Mouse (Mus musculus): ENCODE data around the gene Poldip3.

Poldip3 gene

DNA sequence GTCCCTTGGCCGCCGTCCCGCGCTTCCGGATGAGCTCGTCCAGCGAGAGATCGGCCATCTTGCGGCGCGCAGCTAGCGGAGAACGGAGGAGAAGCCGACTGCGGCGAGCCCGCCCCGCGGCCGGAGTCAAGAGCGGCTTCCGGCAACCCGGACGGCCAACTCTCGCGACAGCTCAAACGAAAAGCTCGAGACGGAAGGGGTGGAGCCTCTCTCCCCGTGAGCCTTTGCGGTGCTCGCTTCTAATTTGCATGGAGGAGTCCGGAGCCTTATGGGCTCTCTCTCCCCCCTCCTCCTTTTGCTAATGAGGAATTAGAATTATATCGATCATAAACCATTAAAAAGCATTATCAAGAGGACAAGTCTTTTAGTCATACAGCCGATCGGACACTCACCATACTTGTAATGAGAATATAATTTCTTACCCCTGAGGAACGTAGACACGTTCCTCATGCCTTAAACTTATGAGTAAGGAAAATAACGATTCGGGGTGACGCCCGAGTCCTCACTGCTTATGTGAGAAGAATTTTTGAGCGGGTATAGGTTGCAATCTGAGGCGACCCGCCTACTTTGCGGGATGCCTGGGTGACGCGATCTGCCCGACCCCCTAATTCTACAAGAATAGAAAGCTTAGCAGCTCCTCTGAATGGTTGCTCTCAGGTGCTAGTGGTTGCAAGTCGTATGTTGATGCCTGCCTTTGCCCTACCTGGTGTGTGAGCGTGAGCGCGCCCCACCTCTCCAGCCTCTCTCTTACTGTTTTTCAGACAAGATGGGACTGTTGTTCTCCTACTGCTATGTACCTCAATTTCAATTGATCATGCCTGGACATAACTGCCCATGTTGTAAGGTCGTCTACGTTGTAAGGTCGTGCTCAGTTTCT lies at the start of gene Poldip3:
Poldip3 (minus strand) TSS at position 189 of the 877 bp plus-strand sequence.
- peak; percentile 97 for DNase-seq (ENCODE audit: low read depth)

DNA sequence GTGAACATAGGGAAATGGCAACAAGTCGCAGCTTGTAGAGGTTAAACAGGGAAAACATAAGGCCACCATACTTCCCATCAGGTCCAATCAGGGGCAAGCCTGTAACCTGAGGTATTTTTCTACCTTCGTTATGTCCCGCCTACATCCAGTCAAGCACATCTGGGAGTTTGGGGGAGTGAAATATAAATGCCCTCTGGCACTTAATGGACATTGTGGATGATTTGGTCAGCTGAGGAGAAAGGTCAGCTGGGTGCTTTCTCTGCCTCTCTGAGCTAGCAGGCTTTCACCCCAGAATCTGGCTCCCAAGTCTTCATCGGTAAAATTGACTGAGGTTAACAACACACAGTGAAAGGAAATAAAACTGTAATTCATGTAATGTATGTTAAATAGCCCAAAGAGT lies 44.2 kb upstream of the Poldip3 start:
- DNase-seq (ENCODE audit: low read depth): no peak

DNA sequence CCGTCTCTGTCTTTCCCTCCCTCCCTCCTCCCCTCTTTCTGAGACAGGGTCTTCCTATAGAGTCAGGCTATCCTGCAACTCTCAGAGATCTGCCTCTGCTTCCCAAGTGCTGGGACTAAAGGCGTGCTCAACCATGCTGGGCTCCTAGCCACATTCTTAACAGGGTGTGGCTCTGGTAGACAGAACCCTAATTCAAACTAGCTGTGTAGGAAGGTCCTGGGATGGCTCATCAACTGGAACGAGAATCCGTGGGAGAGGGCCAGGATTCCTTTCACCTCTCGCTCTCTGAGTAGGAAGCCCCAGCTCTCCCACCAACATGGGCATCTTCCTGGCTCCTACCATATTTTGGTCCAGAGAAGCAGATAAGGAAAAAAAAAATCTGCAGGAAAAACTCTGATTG lies 33.2 kb upstream of the Poldip3 start:
- DNase-seq (ENCODE audit: low read depth): no peak

DNA sequence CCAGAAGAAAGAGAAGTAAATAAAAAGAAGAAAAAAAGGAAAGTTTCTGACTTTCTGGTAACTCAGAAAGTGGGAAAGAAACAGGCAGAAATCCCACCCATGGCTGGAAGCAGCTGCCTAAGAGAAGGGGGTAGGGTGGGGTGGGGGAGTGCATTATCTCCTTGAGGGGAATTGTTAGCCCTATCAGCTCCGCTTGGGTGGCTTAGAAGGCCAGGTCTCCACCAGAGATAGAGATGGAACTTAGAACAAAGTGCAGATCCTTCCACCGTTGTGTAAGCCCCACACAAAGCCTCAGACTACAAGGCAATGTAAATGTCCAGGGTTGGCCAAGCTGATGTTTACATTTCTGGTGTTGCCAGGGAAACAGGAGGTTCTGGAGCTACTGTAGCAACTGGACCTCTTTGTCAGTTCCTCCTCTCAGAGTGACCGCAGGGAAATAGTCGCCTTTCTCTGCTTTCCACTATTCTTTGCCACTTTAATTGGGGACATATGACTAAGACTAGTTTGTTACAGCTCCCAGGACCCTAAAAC lies 32.7 kb upstream of the Poldip3 start:
- DNase-seq (ENCODE audit: low read depth): no peak

DNA sequence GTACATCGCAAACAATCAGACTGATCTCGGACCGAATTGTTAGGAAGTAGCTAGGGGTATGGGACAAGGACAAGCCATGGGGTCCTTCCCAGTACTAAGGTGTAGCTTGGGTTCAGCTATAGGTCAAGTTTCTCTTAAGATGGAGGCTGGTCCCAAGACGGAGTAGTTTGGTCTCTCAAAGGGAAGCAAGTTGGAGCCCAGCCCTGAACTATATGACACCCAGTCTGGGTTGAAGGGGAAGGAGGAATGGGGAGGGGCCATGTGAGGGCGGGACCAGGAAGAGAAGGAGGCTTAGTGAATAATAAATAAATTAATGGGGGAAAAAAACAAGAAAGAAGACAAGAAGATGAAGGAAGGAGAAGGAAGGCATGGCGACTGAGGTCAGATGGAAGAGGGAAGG lies 30.8 kb upstream of the Poldip3 start:
- DNase-seq (ENCODE audit: low read depth): no peak

DNA sequence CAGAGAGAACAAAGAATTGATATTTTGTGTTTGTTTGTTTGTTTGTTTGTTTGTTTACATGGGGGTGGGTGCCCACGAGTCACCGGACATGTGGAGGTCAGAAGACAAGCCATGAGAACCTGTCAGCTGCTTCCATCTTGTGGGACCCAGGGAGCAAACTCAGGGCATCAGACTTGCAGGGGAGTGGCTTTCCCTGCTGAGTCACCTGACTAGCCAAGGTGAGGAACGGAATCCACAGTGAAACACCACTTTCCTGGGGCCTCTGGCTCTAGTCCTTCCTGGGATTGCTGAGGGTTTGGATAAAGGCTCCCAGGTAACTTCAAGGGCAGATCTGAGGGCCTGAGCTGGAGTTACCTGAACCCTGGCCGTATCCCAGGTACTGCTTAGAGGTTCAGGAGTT lies 27.5 kb upstream of the Poldip3 start:
- DNase-seq (ENCODE audit: low read depth): no peak

DNA sequence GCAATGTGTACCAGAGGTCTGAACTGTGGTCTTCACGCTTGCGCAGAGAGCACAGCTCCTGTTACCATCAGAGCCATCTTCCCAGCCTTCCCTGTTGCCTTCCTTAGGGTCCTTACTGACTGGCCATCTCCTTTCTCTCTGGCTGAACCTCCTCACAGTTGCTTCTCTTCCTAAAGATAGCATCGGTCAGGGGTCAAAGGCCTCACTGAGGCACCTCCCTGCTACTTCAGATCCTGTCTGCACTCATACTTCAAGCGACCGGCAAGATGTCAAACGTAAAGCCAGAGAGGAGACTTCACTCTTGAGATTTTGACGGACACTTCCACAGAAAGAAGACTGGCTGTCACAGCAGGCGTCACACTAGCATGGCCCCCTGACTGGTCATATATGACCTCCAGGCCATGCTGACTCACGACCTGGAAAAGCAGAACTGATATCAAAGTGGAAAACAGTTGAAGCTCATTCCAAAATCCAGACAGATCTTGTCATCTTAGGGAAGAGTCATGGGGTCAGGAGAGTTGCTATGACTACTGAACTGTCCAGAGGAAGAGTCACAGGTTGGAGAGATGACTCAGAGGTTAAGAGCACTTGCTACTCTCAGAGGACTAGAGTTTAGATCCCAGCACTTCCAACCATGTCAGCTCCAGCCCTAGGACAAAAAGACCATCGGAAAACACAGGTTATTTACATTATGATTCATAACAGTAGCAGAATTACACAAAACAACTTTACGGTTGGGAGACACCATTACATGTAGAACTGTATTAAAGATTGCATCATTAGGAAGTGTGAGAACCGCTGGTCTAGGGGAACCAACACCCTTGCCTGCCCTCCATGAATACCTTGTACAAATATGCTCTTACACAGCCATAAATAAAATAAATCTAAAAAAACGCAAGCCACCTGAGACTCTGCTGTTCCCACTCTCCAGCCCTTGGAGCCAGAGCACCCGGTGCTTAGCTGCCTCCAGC lies 25.0 kb upstream of the Poldip3 start:
- no peak for DNase-seq (ENCODE audit: low read depth)

DNA sequence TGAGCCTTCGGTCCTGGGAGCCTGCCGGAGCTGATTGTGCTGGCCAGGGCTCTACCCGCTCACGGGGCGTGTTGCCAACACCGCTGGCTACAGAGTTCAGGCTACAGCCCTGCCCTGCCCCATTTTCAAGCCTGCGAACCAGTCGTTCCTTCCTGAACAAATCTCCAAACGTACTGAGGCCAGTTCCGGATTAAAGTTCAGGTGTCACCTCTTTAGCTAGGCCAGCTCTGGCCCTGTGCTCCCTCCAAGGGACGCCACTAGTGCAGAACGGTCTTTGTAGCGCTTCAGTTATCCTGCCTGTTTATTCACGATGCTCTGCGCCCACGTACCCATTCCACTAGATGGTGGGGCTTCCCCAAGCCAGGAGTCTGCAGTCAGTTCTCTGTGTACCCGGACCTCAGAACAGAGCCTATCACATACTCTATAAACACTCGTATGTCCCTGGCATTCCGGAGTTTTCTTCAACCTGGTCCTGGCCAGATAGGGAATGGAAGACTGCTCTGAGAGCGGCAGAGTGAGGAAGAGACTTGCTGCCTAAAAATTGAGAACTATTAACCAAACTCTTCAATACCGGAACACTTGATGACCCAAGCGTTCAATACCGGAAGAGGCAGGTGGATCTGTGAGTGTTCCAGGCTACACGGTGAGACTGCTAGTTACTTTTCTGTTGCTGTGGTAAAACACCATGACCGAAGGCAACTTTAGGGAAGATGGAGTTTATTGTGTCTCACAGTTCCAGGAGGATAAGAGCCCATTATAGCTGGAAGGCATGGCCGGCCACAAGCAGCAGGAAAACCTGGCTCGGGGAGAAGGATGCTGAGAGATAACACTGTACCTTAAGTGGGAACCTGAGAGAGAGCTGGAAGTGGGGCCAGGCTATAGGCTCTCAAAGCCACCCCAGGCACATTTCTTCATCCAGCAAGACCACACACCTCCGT lies 23.6 kb upstream of the Poldip3 start, which contains the start of gene Cyb5r3:
Cyb5r3 (minus strand) TSS at position 101 of the 938 bp plus-strand sequence.
- DNase-seq (ENCODE audit: low read depth): no peak

DNA sequence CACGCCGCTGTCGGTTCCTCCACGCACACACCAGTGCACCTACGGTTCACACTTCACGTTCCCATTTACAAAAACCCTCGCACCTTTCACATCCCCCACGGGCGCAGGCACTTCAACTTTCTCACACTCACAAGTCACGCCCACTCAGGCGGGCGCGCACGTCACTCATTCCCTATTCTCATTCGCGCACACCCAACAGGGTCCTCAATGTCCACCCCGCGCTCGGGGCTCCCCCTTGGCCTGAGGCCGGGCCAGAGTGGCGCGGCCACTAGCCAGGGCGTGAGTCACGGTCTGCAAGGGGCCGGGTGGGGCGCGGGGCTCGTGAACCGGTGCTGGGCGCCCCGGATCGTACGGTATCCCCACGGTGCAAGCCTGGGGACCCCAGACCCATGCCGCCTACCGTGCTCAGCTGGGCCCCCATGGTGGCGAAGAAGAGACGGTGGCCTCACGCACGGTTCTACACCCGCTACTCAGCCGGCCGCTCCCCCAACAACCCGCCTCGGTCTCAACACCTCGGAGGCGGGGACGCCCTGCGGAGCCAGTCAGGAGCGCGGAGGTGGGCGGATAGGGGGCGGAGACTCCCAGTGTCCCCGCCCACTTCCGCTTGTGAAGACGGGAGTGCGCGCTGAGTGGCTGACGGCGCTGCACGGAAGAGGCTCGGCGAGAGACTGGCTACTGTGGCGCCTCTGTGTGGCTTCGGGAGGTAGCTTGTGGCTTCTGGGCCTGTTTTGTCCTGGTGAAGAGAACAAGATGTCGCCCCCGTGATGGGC lies 22.7 kb upstream of the Poldip3 start:
- DNase-seq (ENCODE audit: low read depth): peak; percentile 97

DNA sequence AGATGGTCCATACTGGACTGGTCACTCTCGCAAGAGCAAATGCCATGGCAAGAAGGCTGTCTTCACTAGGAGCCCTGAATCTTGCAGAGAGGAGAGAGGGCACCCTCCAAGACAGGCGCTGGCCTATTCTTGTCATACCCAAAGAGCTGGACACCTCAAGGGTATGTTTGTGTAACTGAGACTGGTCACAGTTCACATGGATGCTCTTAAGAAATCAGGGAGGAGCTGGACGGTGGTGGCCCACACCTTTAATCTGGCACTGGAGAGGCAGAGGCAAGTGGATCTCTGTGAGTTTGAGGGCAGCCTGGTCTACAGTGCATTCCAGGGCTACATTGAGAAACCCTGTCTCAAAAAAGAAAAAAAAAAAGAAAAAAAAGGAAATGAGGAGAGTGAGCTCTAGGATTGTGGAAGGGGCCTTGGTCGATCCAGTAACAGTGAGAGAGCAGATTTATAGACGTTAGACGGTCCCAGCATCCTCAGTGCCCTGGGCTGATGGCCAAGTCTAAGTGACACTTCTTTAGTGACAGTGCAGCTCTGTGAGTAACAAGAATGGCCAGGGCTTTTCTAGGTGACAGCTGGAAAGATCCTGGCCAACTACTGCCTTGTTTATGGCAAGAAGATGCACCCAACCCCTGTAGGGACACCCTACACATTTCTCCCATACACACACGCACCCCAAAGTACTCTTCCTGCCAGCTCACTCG lies 21.9 kb upstream of the Poldip3 start:
- DNase-seq (ENCODE audit: low read depth): no peak

DNA sequence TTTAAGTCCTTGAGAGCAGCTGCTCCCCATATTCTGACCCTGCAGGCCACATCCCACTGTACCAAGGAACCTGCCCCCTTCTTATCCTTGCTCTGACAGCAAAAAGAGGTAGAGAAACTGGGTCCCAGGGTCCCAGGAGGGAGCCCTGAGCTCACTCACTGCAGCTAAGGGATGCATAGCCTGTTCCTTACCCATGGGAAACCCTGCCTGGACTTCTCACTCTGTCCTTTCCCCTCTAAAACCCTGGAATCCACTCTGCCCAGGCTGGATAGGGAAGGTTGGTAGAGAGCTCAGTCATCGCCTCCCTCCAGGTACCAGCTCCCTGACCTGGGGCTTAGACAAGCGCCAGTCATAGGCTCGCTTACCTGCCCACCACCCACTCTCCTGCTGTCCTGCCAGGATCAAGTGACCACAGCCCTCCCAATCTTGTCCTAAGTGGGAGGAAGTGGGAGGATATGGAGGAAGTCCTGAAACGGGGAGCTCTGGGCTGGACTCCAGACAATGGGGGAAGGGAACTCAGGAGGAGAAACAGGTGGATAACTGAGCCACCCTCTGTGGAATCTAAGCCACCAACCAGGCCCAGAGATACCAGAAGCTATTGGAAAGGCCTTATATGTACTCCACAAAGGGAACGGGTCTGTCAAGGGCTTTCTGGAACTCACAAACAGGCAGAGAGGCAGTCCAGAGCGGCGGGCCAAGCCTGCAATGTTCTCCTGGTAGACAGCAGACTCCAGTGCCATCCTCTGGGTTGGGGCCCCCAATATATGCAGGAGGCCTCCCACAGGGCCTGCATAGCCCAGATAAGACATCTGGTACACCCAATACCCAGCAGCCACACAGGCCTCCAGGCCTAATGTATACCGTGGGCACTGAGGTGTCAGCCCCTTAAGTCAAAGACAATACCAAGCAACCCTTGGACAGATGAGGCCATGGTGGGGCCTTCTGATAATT lies 20.9 kb upstream of the Poldip3 start:
- DNase-seq (ENCODE audit: low read depth): peak; percentile 87

DNA sequence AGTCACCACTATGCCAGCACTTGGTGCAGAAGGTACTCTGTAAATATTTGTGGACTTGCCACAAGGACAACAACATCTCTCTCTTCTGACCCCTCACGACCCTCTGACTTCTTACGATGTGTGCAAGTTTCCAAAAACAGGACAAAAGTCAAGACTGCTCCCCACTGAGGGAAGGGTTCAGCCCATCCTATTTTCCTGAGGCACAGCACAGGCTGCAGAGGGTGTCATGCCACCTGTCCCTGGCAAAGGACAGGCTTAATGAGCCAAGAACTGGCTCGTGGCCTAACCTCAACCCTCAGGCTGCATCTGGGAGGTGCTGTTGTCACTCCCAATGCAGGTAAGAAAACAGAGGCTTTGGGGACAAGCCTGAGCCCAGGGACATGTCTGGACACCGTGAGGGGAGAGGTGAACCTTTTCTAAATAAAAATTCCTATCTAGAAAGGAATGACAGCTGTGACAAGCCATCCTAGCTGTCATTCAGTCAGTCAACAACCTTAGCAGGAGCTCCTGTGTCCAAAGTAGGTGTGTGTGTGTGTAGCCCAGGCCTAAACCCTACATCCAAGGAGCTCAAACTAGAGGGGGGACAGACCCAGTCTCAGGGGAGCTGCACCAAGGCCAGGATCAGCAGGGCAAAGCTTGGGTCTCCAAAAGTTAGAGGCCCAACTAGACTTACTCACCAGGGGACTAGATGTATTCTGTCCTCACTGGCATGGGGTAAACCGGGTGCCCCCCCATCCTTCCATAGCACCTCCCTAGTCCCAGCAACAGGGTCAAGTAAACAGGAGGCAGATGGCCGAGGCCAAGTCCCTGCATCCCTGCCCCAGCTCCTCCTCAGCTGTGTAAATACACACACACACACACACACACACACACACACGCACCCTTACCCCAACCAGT lies 19.9 kb upstream of the Poldip3 start:
- no peak for DNase-seq (ENCODE audit: low read depth)

DNA sequence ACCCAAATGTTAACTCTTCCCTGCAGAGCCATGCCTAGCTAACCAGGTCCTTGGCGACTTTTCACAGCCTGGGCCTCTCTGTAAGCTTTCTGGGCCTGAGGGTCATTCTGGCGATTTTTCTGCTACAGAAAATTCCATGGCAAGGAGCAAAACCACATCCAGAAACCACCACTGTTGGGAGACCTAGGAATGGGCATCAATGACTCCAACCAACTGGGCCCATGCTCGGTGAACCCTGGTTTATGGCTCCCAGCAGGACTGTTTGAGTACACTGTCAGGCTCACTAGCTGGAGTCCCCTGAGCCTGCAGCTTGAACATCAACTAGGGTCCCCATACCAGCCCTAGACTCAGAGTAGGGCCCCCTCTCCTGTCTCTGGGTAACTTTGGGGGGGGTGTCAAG lies 19.1 kb upstream of the Poldip3 start:
- DNase-seq (ENCODE audit: low read depth): no peak

DNA sequence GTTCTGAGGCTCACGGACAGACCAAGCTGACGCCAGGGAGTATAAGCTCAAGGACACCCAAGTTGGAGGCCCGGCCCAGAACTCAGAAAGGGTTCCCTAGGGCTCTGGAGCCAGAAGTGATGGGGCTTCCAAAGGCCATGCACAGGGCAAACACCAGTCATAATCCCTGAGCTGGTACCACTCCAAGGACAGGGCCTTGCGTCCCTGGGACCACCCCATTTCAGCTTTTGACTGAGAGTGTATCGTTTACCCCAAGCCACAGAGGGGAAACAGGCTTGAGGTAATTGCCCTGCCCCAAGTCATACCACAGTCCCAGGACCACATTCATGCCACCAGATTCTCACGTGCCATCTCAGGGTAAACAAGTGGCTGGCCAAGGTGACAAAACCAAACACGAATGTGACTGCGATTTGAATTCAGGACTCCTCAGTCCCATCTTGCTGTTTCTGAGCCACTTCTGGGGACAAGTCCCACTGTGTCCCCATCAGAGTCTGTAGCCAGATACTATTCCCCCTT lies 18.4 kb upstream of the Poldip3 start:
- no peak for DNase-seq (ENCODE audit: low read depth)

DNA sequence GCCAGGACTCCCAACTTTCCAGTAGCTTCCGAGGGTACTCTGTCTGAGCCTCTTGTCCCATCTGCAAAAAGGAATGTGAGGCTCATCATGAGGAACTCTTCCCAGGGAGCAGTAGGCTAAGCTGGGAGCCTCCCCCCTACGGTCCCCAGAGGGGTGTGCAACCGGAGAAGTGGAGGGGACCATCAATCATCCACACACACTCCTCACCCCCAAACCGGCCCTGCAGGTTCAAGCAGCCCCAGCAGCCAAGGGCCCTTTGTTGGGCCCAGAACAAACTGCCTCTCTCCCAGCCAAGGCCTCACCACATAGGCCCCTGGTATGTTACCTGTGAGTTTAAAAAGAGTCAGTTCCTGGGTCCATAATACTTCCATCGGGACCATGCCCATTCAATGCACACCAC lies 17.9 kb upstream of the Poldip3 start:
- no peak for DNase-seq (ENCODE audit: low read depth)

DNA sequence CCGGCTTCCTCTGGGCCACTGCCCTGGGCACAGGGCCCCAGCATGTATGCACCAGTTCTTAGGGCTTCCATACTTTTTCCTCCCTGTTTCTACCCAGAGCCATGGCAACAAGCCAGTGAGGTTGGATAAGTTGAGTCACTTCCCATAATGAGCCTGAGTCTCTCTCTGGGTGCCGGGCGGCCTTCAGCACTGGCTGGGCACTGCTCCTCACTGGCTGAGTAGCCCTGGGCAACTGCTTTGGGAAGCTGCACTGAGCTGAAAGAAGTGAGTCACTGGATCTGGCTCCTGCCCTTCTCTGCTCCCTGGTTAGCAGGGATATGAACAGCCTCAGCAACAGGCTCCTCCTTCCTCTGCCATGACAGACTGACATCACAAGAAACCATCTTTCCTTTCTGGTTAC lies 17.5 kb upstream of the Poldip3 start:
- no peak for DNase-seq (ENCODE audit: low read depth)

DNA sequence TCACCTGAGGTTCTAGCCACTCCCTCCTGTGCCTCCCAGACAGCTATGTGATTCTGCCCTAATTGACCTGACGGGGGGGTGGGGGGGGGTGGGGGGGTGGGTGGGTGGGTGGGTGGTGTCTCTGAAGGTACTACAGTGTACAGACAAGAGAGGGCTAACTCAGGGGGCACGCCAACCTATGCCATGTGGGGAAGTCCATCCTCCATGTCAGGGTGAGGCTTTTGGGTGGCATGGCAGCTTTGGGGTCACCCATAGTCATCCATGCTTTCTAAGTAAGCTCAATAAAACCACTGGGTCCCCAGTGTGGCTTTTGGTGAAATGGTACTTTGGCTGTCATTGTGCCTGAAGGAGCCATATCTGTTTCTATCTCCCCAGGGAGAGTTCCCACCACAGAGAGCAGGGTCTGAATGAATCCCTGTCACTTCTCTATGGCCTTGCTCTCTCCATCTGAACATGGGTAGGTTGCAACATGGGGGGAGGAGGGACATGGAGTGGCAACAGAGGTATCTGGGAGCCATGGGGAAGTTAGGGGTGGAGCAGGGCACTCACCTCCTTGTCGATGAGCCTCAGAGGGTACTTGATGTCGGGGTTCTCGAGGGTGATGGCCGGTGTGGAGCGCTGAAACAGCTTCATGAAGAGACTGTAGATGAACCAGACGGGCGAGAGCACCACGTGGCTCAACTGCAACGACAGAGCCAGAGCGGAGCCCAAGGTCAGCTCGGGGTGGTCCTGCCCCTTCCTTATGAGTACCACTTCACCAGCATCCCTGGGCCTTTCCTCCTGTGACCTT lies 16.5 kb upstream of the Poldip3 start:
- no peak for DNase-seq (ENCODE audit: low read depth)

Data from c-Kit-positive CD71-positive TER-119-negative erythroid progenitor cells, embryonic 14.5 days (primary cell).